Mouse (Mus musculus): ENCODE results near the gene Krtap7-1. TPM values are rescaled to one million over a fixed set of nuclear protein-coding genes. Genes with fewer than 3 reads are reported as not detected.

Krtap7-1 gene
- total RNA-seq, 1 experiment from 2014 or later: not detected

Other genes starting within 250 kb of the Krtap7-1 start
- not detected in 2 replicates for gene Krtap21-1, start 104.5 kb downstream of the Krtap7-1 start, total RNA-seq (2017)
- not detected in 2 replicates for gene Krtap6-2, start 88.2 kb downstream of the Krtap7-1 start, total RNA-seq (2017)
- gene Krtap8-1, start 20.4 kb downstream of the Krtap7-1 start, total RNA-seq (2017): not detected in 2 replicates
- not detected in 2 replicates for gene Krtap11-1, start 62.9 kb upstream of the Krtap7-1 start, total RNA-seq (2017)